Mouse (Mus musculus): Measurements from ENCODE around the gene Asf1a. TPM values are rescaled to one million over a fixed set of nuclear protein-coding genes. Genes with fewer than 3 reads are reported as not detected.

Asf1a gene
- total RNA-seq (2023), result 10 to 100 TPM; 29.3 to 31.2 TPM

GRCm38 (mm10) chr10:53596677-53597120 is at the start of gene Asf1a:
TSS of gene Asf1a (plus strand) at chr10:53596757.

DNA sequence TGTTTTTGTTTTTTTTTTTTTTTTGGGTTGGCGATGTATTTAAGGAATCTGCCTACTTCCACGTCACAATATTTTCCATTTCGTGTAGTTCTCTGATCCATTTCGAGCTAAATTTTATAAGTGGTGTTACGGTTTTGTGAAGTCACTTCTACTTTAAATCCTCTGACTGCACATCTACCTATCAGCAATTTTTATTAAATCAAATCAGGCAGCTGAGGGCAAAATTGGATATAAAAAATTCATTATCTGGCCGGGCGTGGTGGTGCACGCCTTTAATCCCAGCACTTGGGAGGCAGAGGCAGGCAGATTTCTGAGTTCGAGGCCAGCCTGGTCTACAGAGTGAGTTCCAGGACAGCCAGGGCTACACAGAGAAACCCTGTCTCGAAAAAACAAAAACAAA is 33.8 kb downstream of the Asf1a start, which contains the start of gene Mcm9:
TSS of gene Mcm9 (minus strand) at position 101 of the 400 bp plus-strand sequence.

Other genes with a start within 250 kb of the Asf1a start
- gene Cep85l, start 216.8 kb upstream of the Asf1a start, total RNA-seq (2023), result 10 to 100 TPM; 22.5 to 25.0 TPM
- 10 to 100 TPM; 33.1 to 35.1 TPM for gene Mcm9, start 33.7 kb downstream of the Asf1a start, total RNA-seq (2023)
- gene Fam184a, start 154.4 kb downstream of the Asf1a start, total RNA-seq (2023), result 1 to 10 TPM in 1 of 2 experiments, under 1 TPM in 1; 0.39 to 1.5 TPM

Measured in T-cell, adult 66 days (primary cell).